Mouse (Mus musculus) testis, adult 2 months (tissue): ENCODE results near the gene Fkbp7.

Experiments
- CTCF ChIP-seq: fragments of 200-500 bp; IDR thresholded peaks from 2 replicates; pipeline ENCODE4 v1.5.1; 2012; ENCODE audit warnings: low read depth, mild to moderate bottlenecking, inconsistent platforms, low read length, moderate library complexity; ENCODE audit not compliant: control insufficient read depth, insufficient read depth, insufficient replicate concordance
- POLR2A ChIP-seq: fragments of 200-500 bp; IDR thresholded peaks from 2 replicates; pipeline ENCODE4 v1.6.1; 2012; ENCODE audit warnings: low read depth, mild to moderate bottlenecking, inconsistent platforms, low read length, moderate library complexity; ENCODE audit not compliant: control insufficient read depth

- TF ChIP-seq CTCF: no peak
- TF ChIP-seq POLR2A: no peak
These were observed 32.7 kb upstream of the Fkbp7 start for GRCm38 (mm10) chr2:76705655-76706054.
